Mouse (Mus musculus): ENCODE data around the gene Myh3. TPM values are rescaled to one million over a fixed set of nuclear protein-coding genes. Genes with fewer than 3 reads are reported as not detected.

The Myh3 gene
- total RNA-seq, 2 experiments from 2014 or later: 79.0 to 104 TPM

DNA sequence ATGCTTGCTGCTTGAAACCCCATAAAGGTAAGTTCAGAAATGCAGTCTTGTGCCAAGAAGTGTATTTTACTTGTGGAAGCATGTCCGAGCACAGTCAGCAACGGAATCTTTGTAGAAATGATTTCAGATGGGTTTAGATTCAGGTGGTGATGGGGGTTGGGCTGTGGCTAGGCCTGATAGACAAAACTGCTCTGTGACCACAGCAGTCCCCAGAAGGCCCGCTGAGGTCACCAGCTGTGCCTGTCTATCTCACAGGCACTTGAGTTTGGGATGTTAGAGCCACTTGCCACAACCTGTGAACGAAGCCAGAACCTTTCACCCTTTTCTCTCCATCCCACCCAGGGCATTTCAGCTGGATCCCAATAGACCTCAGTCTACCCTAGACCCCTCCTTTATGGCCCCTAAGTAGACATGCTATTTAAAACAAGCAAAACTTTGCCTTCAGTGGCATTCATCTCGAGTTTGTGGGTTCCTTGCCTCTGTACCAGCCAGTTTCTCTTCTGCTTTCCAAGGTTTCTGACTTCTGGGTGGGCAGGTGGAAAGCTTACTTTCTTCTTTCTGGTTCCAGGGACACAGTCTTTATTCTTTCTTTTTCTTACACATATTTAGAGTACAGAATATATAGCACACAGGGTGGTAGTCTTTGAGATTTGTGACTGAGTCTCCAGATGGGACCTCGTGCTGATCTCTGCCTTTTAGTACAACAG, 66.6 kb downstream of the Myh3 start:
- DNase-seq: peak; percentile 44

DNA sequence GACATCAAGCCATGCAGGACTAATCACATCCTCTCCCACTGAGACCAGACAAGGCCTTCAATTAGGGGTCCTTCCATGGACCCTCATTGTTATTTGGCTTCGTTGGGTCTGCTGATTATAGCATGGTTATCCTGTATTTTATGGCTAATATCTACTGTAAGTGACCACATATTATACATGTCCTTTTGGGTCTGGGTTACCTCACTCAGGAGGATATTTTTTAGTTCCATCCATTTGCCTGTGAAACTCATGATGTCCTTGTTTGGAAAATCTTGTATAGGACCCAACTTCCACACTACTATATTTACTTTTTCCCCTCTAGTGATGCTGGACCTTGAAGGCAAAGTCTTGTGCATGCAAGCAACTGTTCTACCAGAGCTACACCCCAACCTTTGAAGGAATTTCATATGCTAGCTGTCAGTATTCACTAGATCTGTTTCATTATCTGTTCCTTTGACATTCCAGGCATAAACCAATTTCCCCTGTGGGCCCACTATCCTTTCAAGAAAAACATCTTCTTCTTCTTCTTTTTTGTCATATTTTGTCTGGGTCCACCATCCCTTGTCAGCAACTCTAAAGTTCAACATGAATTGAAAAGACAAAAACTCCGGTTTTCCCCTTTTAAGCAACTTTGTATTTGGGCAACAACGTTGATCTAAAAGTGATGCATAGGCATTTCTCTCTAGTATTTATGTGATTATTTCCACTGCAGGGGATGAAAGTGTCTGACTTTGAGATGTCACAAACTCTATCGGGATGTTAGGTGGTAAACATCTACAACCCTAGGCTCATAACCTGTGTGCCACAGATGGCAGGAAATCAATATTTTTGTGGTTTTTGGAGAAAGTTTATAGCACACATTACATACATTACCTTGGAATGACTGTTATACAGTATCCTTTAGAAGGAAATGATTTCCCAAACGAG, 67.6 kb downstream of the Myh3 start:
- DNase-seq: no peak

- no peak for DNase-seq
Measured at GRCm38 (mm10) chr11:67146409-67147282, 68.5 kb downstream of the Myh3 start.

DNA sequence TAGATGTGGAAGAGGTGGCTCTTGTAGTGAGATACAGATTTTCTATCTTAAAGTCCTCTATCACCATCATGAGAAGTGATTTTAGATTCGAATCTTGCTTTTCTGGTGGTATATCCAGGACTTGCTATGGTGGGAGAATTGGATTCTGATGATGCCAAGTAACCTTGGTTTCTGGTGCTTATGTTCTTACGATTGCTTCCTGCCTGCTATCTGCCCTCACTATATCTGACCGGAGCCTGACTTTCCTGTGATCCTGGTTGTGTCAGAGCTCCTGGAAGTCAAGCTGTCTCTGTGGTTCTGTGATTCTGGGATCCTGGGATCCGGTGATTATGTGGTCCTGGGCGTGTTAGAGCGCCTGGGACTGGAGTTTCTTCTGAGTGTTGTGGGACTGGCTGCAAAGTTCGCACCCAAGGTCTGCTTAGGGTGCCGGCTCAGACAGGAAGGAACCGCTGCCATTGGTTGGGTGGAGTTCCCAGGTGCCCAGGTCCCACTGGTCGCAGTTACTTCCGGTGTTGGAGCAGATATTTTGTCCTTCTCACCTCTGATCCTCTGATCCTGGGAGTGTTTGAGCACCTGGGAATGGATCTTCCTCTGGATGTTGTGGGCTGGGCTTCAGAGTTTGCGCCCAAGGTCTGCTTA, 69.3 kb downstream of the Myh3 start:
- no peak for DNase-seq

DNA sequence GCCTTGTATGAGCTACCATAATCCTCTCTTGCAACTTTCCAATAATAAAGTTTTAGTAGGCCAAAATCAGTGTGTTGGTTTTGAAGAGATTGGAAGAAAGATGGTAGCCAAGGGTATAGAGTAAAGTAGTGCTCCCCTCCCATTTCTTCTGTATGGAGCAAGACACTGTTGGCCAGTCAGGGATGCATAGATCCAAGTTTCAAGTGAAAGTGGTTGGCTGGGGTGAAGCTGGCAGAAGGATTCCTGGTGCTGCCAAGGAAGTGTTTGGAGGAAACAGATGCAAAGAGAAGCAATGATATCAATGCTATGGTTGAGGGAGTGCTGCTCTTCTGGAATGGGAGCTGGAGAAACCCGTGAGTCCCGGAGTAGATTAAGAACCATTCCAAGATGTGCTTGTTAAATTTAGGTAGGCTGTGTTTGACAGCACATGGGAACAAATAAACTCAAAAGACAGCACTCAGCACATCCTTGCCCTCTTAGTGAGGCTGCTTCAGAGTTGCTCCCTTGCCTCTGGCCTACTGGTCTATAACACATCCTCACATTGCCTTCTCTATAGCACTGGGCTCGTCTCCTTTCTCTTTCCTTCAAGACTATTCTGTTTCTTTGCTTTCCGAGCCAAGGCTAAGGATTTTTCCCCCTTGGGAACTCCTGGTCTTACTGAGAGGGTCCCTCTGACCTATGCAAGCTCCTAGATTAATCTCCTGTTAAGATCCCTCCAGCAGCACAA, 70.3 kb downstream of the Myh3 start:
- DNase-seq: no peak

DNA sequence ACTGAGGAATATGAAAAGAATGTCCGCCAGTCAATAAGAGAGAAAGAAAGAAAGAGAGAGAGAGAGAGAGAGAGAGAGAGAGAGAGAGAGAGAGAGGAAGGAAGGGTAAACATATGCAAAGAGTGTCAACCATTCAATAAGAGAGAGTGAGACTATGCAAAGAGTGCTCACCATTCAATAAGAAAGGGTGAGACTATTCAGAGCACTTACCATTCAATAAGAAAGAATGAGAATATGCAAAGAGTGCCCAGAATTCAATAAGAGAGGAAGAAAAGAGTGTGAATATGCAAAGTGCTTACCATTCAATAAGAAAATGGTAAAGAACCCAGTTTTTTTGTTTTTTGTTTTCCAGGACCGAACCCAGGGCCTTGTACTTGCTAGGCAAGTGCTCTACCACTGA, 72.1 kb downstream of the Myh3 start:
- DNase-seq: no peak

GRCm38 (mm10) chr11:67151159-67151558, 73.1 kb downstream of the Myh3 start:
- DNase-seq: no peak

Small RNAs within 50 kb of the gene (microRNA-seq; reads per million reads assigned to microRNA genes)
- gene Mir6923: 0.95 to 1.3 reads per million in 2 experiments

Other genes starting within 250 kb of the Myh3 start
- gene Pirt, start 166.3 kb upstream of the Myh3 start, total RNA-seq (2021): under 1 TPM; 0.07 to 0.12 TPM
- not detected for gene Tmem238l, start 121.7 kb upstream of the Myh3 start, total RNA-seq (2021)
- 1 to 10 TPM; 1.3 to 1.6 TPM for gene Tmem220, start 53.1 kb upstream of the Myh3 start, total RNA-seq (2021)
- 10 to 100 TPM in 1 of 2 experiments, 1 to 10 TPM in 1; 8.0 to 11.9 TPM for gene Adprm, start 25.7 kb upstream of the Myh3 start, total RNA-seq (2021)
- 10 to 100 TPM in 1 of 2 experiments, 1 to 10 TPM in 1; 9.8 to 11.4 TPM for gene Sco1, start 25.6 kb upstream of the Myh3 start, total RNA-seq (2021)
- gene Myh2, start 92.7 kb downstream of the Myh3 start, total RNA-seq (2021): 1,000 to 10,000 TPM; 1,145 to 1,256 TPM
- 1,000 to 10,000 TPM; 4,609 to 4,620 TPM for gene Myh1, start 121.8 kb downstream of the Myh3 start, total RNA-seq (2021)
- over 10,000 TPM; 17,280 to 21,084 TPM for gene Myh4, start 159.7 kb downstream of the Myh3 start, total RNA-seq (2021)
- gene Myh8, start 198.8 kb downstream of the Myh3 start, total RNA-seq (2021): 1,000 to 10,000 TPM; 2,237 to 2,877 TPM
- 1 to 10 TPM; 3.0 to 4.1 TPM for gene Myh13, start 243.4 kb downstream of the Myh3 start, total RNA-seq (2021)